Mouse (Mus musculus): ENCODE data around the gene Map2.

- TF ChIP-seq CHD2 (IDR thresholded peaks at IDR 0.05; ENCODE audit: low read depth, low read length) (no peak), MAFK (IDR thresholded peaks at IDR 0.05; ENCODE audit: insufficient read depth, low read depth, low read length) (no peak), ZNF384 (IDR thresholded peaks at IDR 0.05; ENCODE audit: low read depth, low read length) (no peak), ZC3H11A (IDR thresholded peaks at IDR 0.05; ENCODE audit: borderline replicate concordance, low read depth, low read length) (no peak), HCFC1 (IDR thresholded peaks at IDR 0.05; ENCODE audit: borderline replicate concordance, insufficient read depth, low read length) (no peak)
Observed at GRCm38 (mm10) chr1:66459394-66459793, 284.3 kb downstream of the Map2 start.

Data from ES-E14 (cell line).